10 mouse cellular contexts compared by ENCODE assay signal in the genomic region with DNA sequence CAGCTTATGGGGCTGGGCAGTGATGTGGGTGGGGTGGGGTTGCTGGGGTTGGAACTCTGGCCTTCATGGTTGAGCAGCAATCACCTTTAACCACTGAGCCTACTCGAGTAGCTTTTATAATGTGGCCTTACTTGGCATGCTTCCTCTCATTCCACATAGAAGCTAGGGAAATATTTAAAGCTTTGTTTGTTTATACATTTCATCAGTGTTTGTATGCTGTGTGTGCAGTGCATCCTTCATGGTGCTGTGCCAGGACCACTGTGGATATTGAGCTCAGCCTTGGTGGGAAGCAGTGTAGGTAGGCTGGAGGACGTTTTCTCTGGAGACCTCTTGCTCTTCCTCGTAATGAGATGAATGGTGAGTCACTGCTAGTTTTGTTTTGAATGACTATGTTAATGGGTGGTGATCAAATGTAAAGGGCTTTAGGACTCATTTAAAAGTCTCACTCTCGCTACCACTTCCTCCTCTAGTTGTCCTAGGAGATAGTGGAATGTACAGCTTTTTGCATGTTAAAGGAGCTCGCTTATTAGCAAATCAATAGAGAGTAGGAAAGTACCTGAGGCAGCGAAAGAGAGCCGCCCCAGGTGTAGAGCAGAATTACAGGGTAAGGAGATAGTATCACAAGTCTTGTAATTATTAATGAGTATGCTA. TPM values are rescaled to one million over a fixed set of nuclear protein-coding genes. Genes with fewer than 3 reads are reported as not detected.
DNase-seq lines count a peak whose midpoint lies in the region; ATAC-seq and TF ChIP-seq lines count a peak whose summit lies in the region.
"Had no signal": no experiment of that assay in that cellular context is flagged by ENCODE, and none has a peak within 500 bp of the region (broad histone marks: within the 10 kb centered on the region; RNA-seq: fewer than 3 reads in every experiment).

No protein-coding gene starts in this region.

- H3K79me2 ChIP-seq in heart, adult 2 months (replicated peaks; ENCODE audit: control insufficient read depth, insufficient read depth, low read length) = peaks cover 9% of the 10 kb centered on the region

- WGBS in intestine, embryonic 16.5 days = 41% methylated on average over 7 of the region's 7 CpGs
- WGBS in intestine, embryonic 15.5 days = 48% methylated on average over 7 of the region's 7 CpGs
- 64% methylated on average over 7 of the region's 7 CpGs for WGBS in heart, adult 2 months

- H3K27ac ChIP-seq in intestine, embryonic 16.5 days (ENCODE audit: low read length) = peak overlapping the region; percentile 15; the same call in 1 of the 2 replicates
- no peak overlapping the region for H3K27ac ChIP-seq in intestine, embryonic 15.5 days
- no peak overlapping the region for H3K27ac ChIP-seq in heart, adult 2 months

- peaks cover 52% of the 10 kb centered on the region for H3K4me1 ChIP-seq in intestine, embryonic 16.5 days (ENCODE audit: control insufficient read depth, insufficient read depth, low read length)
- H3K4me1 ChIP-seq in intestine, embryonic 15.5 days (replicated peaks) = peaks cover 51% of the 10 kb centered on the region
- peaks cover 38% of the 10 kb centered on the region for H3K4me1 ChIP-seq in heart, adult 2 months (ENCODE audit: control insufficient read depth, insufficient read depth, low read length)

- no peaks in the 10 kb centered on the region for H3K36me3 ChIP-seq in intestine, embryonic 16.5 days (ENCODE audit: control insufficient read depth, insufficient read depth, low read length)
- H3K36me3 ChIP-seq in intestine, embryonic 15.5 days = no peaks in the 10 kb centered on the region
- H3K36me3 ChIP-seq in heart, adult 2 months (ENCODE audit: control insufficient read depth, insufficient read depth, low read length) = peaks cover 25% of the 10 kb centered on the region
- H3K36me3 ChIP-seq: heart, embryonic 10.5 days had no signal

- intact Hi-C loops in heart, adult 2 months (cut with DNase I) = no loop called here

- H3K9ac ChIP-seq in intestine, embryonic 16.5 days (ENCODE audit: low read depth, low read length) = no peak overlapping the region
- H3K9ac ChIP-seq in intestine, embryonic 15.5 days = no peak overlapping the region
- no peak overlapping the region for H3K9ac ChIP-seq in heart, adult 2 months (ENCODE audit: low read depth, low read length)

- no peak for TF ChIP-seq EP300 in heart, adult 2 months (IDR thresholded peaks at IDR 0.05; ENCODE audit: insufficient read depth, low read depth, low read length)

- TF ChIP-seq CTCF in heart, adult 2 months (IDR thresholded peaks at IDR 0.05) = no peak

- H3K4me3 ChIP-seq in intestine, embryonic 16.5 days (ENCODE audit: low read length) = no peak overlapping the region
- H3K4me3 ChIP-seq in intestine, embryonic 15.5 days (replicated peaks) = no peak overlapping the region
- H3K4me3 ChIP-seq in heart, adult 2 months = no peak overlapping the region

- H3K27me3 ChIP-seq in intestine, embryonic 16.5 days (replicated peaks; ENCODE audit: control insufficient read depth, insufficient read depth, low read length) = no peaks in the 10 kb centered on the region
- no peaks in the 10 kb centered on the region for H3K27me3 ChIP-seq in intestine, embryonic 15.5 days (replicated peaks)
- no peaks in the 10 kb centered on the region for H3K27me3 ChIP-seq in heart, adult 2 months (ENCODE audit: control insufficient read depth, insufficient read depth, low read length)

- peak; percentile 96 for DNase-seq in ZHBTc4 (ENCODE audit: low read depth, low spot score)
- peak; percentile 63 for DNase-seq in lung, postnatal 36 days
- DNase-seq in thymus, postnatal 14 days = no peak
- no peak for DNase-seq in urinary bladder, postnatal 25 days (ENCODE audit: low spot score)
- DNase-seq in heart, adult 2 months = no peak
- DNase-seq: thymus, postnatal 25 days had no signal

- H3K9me3 ChIP-seq in intestine, embryonic 16.5 days (ENCODE audit: control insufficient read depth, low read length) = no peaks in the 10 kb centered on the region
- H3K9me3 ChIP-seq in intestine, embryonic 15.5 days = no peaks in the 10 kb centered on the region
- H3K9me3 ChIP-seq: heart, embryonic 10.5 days had no signal

- no peak for ATAC-seq in intestine, embryonic 16.5 days
- ATAC-seq in intestine, embryonic 15.5 days = no peak
- ATAC-seq in CD4-positive, CD25-positive, alpha-beta regulatory T cell, adult 4 months = peak; percentile 56

- TF ChIP-seq POLR2A in heart, adult 2 months (IDR thresholded peaks at IDR 0.05; ENCODE audit: insufficient read depth, low read depth, low read length) = no peak

- no peak overlapping the region for H3K4me2 ChIP-seq in intestine, embryonic 16.5 days (ENCODE audit: low read depth, low read length)
- no peak overlapping the region for H3K4me2 ChIP-seq in intestine, embryonic 15.5 days (replicated peaks)

RNA-seq across cellular contexts. Expression of a gene that starts 3.4 kb away (rescaled TPM):
- polyA plus RNA-seq in intestine, embryonic 16.5 days (2015; fragmentation: Nextera tagmentation; extraction: Ambion mirVana) = 36.2 and 42.1 TPM in 2 replicates
- polyA plus RNA-seq in intestine, embryonic 15.5 days (2015; fragmentation: Nextera tagmentation; extraction: Ambion mirVana) = 38.6 and 41.5 TPM in 2 replicates
- polyA plus RNA-seq in CD4-positive, CD25-positive, alpha-beta regulatory T cell, adult 4 months (2017; shearing (Covaris generic)) = 10 to 100 TPM; 13.8 to 17.3 TPM
- 10 to 100 TPM; 19.7 to 20.2 TPM for total RNA-seq in heart, adult 2 months (2021)
- 14.9 and 27.7 TPM in 2 replicates for polyA plus RNA-seq in heart, adult 2 months (2012; rRNA removed)

RNA-seq across cellular contexts. Expression of a gene that starts 4.2 kb away (rescaled TPM):
- polyA plus RNA-seq in intestine, embryonic 16.5 days (2015; fragmentation: Nextera tagmentation; extraction: Ambion mirVana) = 21.9 and 22.2 TPM in 2 replicates
- 33.5 and 36.2 TPM in 2 replicates for polyA plus RNA-seq in intestine, embryonic 15.5 days (2015; fragmentation: Nextera tagmentation; extraction: Ambion mirVana)
- 10 to 100 TPM; 56.7 to 57.2 TPM for polyA plus RNA-seq in CD4-positive, CD25-positive, alpha-beta regulatory T cell, adult 4 months (2017; shearing (Covaris generic))
- 10 to 100 TPM; 34.5 to 36.8 TPM for total RNA-seq in heart, adult 2 months (2021)
- 8.5 and 14.7 TPM in 2 replicates for polyA plus RNA-seq in heart, adult 2 months (2012; rRNA removed)

Comparison
In these comparisons a context has a peak if more than half of its experiments do, and no peak if none do; other contexts are left out.
1. DNase-seq: peak in ZHBTc4 (single experiment) and lung, postnatal 36 days (single experiment); none in thymus, postnatal 14 days (single experiment), urinary bladder, postnatal 25 days (single experiment) and heart, adult 2 months (0 of 2).